Mouse (Mus musculus) embryonic facial prominence, embryonic 14.5 days (tissue): ENCODE measurements at regions not wholly inside any gene's neighbourhood (a gene's known extent, or its start where the extent isn't known, plus 50 kb on each side); places are given as distances from the start of the nearest gene placed in this dataset.

ENCODE experiments used
- ATAC-seq: fragments of 200-750 bp; cut with Nextera tagmentation; 2 replicates; pipeline ENCODE4 v1.8.0; 2017; ENCODE audit warnings: low read depth, moderate number of reproducible peaks, moderate TSS enrichment
- DNase-seq: peaks from one replicate; pipeline ENCODE4 v3.0.0-alpha.2; 2015; ENCODE audit warnings: low spot score
- H3K27ac ChIP-seq: fragments of 300-500 bp; sonication (generic); replicated peaks from 2 replicates; pipeline ENCODE4 v1.5.1; 2014; ENCODE audit warnings: low read depth, mild to moderate bottlenecking, low read length, moderate library complexity
- H3K27me3 ChIP-seq: fragments of 300-500 bp; sonication (generic); replicated peaks from 2 replicates; pipeline ENCODE4 v1.6.1; 2014; ENCODE audit warnings: low read length; ENCODE audit not compliant: control insufficient read depth, insufficient read depth
- H3K36me3 ChIP-seq: fragments of 300-500 bp; sonication (generic); 2 replicates; pipeline ENCODE4 v1.6.1; 2014; ENCODE audit warnings: low read length, mixed read lengths; ENCODE audit not compliant: control insufficient read depth, insufficient read depth
- H3K4me1 ChIP-seq: fragments of 300-500 bp; sonication (generic); 2 replicates; pipeline ENCODE4 v1.6.1; 2014; ENCODE audit warnings: antibody characterized with exemption, low read length; ENCODE audit not compliant: control insufficient read depth, insufficient read depth
- H3K4me2 ChIP-seq: fragments of 300-500 bp; sonication (generic); 2 replicates; pipeline ENCODE4 v1.6.1; 2014; ENCODE audit warnings: low read depth, mild to moderate bottlenecking, low read length, moderate library complexity, mixed read lengths
- H3K4me3 ChIP-seq: fragments of 300-500 bp; sonication (generic); 2 replicates; pipeline ENCODE4 v1.5.1; 2014; ENCODE audit warnings: low read depth, mild to moderate bottlenecking, low read length
- H3K9ac ChIP-seq: fragments of 300-500 bp; sonication (generic); 2 replicates; pipeline ENCODE4 v1.6.1; 2014; ENCODE audit warnings: low read depth, mild to moderate bottlenecking, low read length, moderate library complexity, mixed read lengths
- H3K9me3 ChIP-seq: fragments of 300-500 bp; sonication (generic); 2 replicates; pipeline ENCODE4 v1.6.1; 2016; ENCODE audit warnings: low read length; ENCODE audit not compliant: control insufficient read depth
- WGBS: fragments of 180-500 bp; shearing (Covaris S2); extraction: QIAGEN DNeasy Blood & Tissue Kit; methylation state at CpG from one replicate; pipeline ENCODE4 v1.1.7; 2014; 5-methylcytosine and 5-hydroxymethylcytosine counted together

GRCm38 (mm10) chr10:99391725-99392124, 128.7 kb downstream of the Dusp6 start:
- Histone ChIP-seq H3K4me1 (peaks cover 5% of the 10 kb centered on the region; the same call in 1 of the 2 replicates), H3K4me2 (no peak overlapping the region), H3K9me3 (no peaks in the 10 kb centered on the region), H3K4me3 (no peak overlapping the region), H3K36me3 (no peaks in the 10 kb centered on the region), H3K9ac (no peak overlapping the region), H3K27me3 (no peaks in the 10 kb centered on the region), H3K27ac (no peak overlapping the region)
- 75% methylated on average over 6 of the region's 6 CpGs for WGBS
- DNase-seq (no peak), ATAC-seq (no peak)

DNA sequence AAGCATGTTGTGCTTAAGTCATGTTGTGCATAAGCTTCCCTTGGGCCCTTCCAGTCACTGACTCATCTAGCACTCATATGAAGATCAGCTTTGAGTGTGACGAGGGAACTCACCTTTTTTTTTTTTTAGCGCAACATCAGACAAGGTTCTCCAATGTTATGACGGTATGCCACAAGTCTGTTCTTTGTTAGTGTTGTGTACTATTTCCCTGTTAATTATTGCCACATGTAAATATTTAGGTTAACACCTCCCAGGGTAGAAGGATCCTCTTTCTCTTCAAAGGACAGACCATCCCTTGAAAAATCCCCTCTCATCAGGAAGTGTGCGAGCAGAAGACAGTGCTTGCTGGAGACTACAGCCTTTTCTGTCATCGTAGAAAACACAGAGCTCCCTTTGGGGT, 129.9 kb downstream of the Dusp6 start:
- peaks cover 5% of the 10 kb centered on the region; the same call in 1 of the 2 replicates for H3K4me1 ChIP-seq
- ATAC-seq (no peak), DNase-seq (no peak)
- 39% methylated on average over 5 of the region's 5 CpGs for WGBS
- H3K4me2 ChIP-seq = no peak overlapping the region
- no peak overlapping the region for H3K4me3 ChIP-seq
- H3K9me3 ChIP-seq = peaks cover 6% of the 10 kb centered on the region
- no peak overlapping the region for H3K9ac ChIP-seq
- no peaks in the 10 kb centered on the region for H3K27me3 ChIP-seq
- H3K27ac ChIP-seq = no peak overlapping the region
- no peaks in the 10 kb centered on the region for H3K36me3 ChIP-seq

- H3K9me3 ChIP-seq = peaks cover 11% of the 10 kb centered on the region
- H3K4me1 ChIP-seq = peaks cover 5% of the 10 kb centered on the region; the same call in 1 of the 2 replicates
- ATAC-seq (peak; percentile 41; the same call in 1 of the 2 replicates), DNase-seq (peak; percentile 82)
- peak overlapping the region; percentile 63; the same call in 1 of the 2 replicates for H3K27ac ChIP-seq
- peak overlapping the region; percentile 33; the same call in 1 of the 2 replicates for H3K4me2 ChIP-seq
- no peaks in the 10 kb centered on the region for H3K27me3 ChIP-seq
- H3K9ac ChIP-seq = 0 out of 2 replicates have a peak overlapping the region, but pooled peaks have one; percentile 14
- WGBS = 17% methylated on average over 8 of the region's 8 CpGs
- H3K4me3 ChIP-seq = no peak overlapping the region
- H3K36me3 ChIP-seq = no peaks in the 10 kb centered on the region
Measured at GRCm38 (mm10) chr10:99393523-99393922, 130.5 kb downstream of the Dusp6 start.

DNA sequence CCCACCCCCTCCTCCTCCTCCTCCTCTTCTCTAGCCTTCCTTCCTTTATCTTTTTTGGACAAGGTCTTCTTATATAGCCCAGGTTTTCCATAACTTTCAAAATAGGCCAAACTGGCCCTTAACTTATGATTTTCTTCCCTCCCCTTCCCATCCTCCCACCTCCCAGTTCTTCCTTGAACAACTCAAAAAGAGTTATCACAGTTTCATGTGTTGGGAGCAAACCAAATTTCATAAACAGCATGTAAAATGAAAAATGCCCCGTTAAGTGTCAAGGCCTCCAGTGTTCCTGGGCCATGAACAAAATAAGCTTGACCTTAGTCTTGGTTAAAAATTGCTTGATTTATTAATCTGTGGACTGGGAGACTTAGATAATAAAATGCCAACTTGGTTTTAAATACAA, 132.4 kb downstream of the Dusp6 start:
- DNase-seq (no peak), ATAC-seq (no peak)
- Histone ChIP-seq H3K4me2 (no peak overlapping the region), H3K36me3 (no peaks in the 10 kb centered on the region), H3K9ac (no peak overlapping the region), H3K4me1 (peaks cover 5% of the 10 kb centered on the region; the same call in 1 of the 2 replicates), H3K27me3 (no peaks in the 10 kb centered on the region), H3K9me3 (peaks cover 16% of the 10 kb centered on the region), H3K27ac (no peak overlapping the region), H3K4me3 (no peak overlapping the region)
- 87% methylated on average over 1 of the region's 1 CpGs for WGBS

- no peak overlapping the region for H3K4me2 ChIP-seq
- DNase-seq (peak; percentile 85), ATAC-seq (peak; percentile 90)
- no peaks in the 10 kb centered on the region for H3K27me3 ChIP-seq
- H3K27ac ChIP-seq = peak overlapping the region; percentile 55; the same call in 1 of the 2 replicates
- H3K4me3 ChIP-seq = no peak overlapping the region
- no peaks in the 10 kb centered on the region for H3K36me3 ChIP-seq
- H3K4me1 ChIP-seq = no peaks in the 10 kb centered on the region; the same call in 1 of the 2 replicates
- H3K9ac ChIP-seq = no peak overlapping the region
- WGBS = 57% methylated on average over 3 of the region's 3 CpGs
- H3K9me3 ChIP-seq = peaks cover 16% of the 10 kb centered on the region
Measured at GRCm38 (mm10) chr10:99396630-99397029, 133.6 kb downstream of the Dusp6 start.

DNA sequence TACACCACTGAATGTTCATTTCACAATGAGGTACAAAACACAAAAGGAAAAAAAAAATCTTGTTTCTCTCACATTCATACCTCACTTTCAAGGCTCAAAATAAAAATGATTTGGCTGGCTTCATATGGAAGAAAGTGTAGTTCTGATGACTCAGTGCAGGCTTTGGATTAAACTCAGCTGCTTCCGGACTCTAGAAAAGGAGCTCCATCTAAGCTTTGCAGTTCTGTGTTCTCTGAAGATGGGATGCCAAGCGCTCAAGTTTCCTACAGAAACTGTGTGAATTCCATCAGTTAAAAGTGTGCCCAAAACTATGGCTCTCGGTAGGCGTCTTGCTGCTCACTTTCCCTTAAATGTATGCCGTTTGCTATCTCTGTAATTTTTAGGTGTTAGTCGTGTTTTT, 137.0 kb downstream of the Dusp6 start:
- no peak overlapping the region for H3K27ac ChIP-seq
- peaks cover 16% of the 10 kb centered on the region for H3K9me3 ChIP-seq
- 93% methylated on average over 6 of the region's 6 CpGs for WGBS
- no peak overlapping the region for H3K4me3 ChIP-seq
- H3K4me2 ChIP-seq = no peak overlapping the region
- H3K36me3 ChIP-seq = no peaks in the 10 kb centered on the region
- no peaks in the 10 kb centered on the region for H3K27me3 ChIP-seq
- ATAC-seq (no peak), DNase-seq (no peak)
- no peaks in the 10 kb centered on the region for H3K4me1 ChIP-seq
- H3K9ac ChIP-seq = no peak overlapping the region

GRCm38 (mm10) chr10:99406764-99407163, 143.7 kb downstream of the Dusp6 start:
- Histone ChIP-seq H3K36me3 (no peaks in the 10 kb centered on the region), H3K9me3 (0 out of 2 replicates have a peak, but pooled peaks cover 6% of the 10 kb centered on the region), H3K9ac (no peak overlapping the region), H3K27ac (no peak overlapping the region), H3K4me1 (no peaks in the 10 kb centered on the region), H3K4me2 (no peak overlapping the region), H3K27me3 (no peaks in the 10 kb centered on the region), H3K4me3 (no peak overlapping the region)
- ATAC-seq (no peak), DNase-seq (no peak)
- 85% methylated on average over 2 of the region's 2 CpGs for WGBS

GRCm38 (mm10) chr10:99408786-99409185, 145.8 kb downstream of the Dusp6 start:
- Histone ChIP-seq H3K36me3 (no peaks in the 10 kb centered on the region), H3K27me3 (no peaks in the 10 kb centered on the region), H3K27ac (no peak overlapping the region), H3K9ac (no peak overlapping the region), H3K4me2 (no peak overlapping the region), H3K4me1 (no peaks in the 10 kb centered on the region), H3K4me3 (no peak overlapping the region), H3K9me3 (0 out of 2 replicates have a peak, but pooled peaks cover 6% of the 10 kb centered on the region)
- no peak for DNase-seq
- no peak for ATAC-seq
- WGBS = 84% methylated on average over 2 of the region's 2 CpGs

DNA sequence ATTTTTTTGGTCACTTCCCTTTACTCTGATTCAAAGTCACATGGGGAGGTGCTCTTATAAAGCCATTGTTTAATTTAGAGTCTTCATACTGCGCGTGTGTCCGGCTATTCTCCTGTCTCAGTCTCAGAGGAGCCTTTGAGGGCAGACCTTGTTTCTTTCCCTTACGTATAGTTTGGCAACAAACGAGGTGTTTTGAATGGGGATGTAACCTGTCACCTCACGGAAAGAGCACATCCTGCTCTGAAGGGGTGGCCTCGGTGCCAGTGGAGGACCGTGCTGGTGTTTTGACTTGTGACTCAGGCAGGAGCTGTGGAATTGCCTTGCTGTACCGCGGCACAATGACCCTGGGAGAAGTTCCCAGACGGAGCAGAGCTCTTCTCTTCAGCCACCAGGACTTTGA, 146.7 kb downstream of the Dusp6 start:
- no peak overlapping the region for H3K4me2 ChIP-seq
- 75% methylated on average over 11 of the region's 11 CpGs for WGBS

More for the DNA sequence above, 146.7 kb downstream of the Dusp6 start:
- Histone ChIP-seq H3K4me3 (no peak overlapping the region), H3K36me3 (no peaks in the 10 kb centered on the region), H3K9ac (no peak overlapping the region), H3K27me3 (no peaks in the 10 kb centered on the region), H3K9me3 (0 out of 2 replicates have a peak, but pooled peaks cover 6% of the 10 kb centered on the region), H3K27ac (no peak overlapping the region), H3K4me1 (no peaks in the 10 kb centered on the region)
- DNase-seq = peak; percentile 48
- no peak for ATAC-seq
